Mouse (Mus musculus) heart, postnatal 4 days (tissue): Measurements from ENCODE around the gene Ppp3r1. TPM values are rescaled to one million over a fixed set of nuclear protein-coding genes. Genes with fewer than 3 reads are reported as not detected.

ENCODE experiments used
- DNase-seq: peaks from one replicate; pipeline ENCODE4 v3.0.0; 2021
- total RNA-seq, 2 experiments: library from RNA; stranded (reverse); gene quantifications; 2 replicates each; pipeline ENCODE4 v1.2.3; 2021

Ppp3r1 gene
- total RNA-seq = 10 to 100 TPM; 78.9 to 79.6 TPM

DNA sequence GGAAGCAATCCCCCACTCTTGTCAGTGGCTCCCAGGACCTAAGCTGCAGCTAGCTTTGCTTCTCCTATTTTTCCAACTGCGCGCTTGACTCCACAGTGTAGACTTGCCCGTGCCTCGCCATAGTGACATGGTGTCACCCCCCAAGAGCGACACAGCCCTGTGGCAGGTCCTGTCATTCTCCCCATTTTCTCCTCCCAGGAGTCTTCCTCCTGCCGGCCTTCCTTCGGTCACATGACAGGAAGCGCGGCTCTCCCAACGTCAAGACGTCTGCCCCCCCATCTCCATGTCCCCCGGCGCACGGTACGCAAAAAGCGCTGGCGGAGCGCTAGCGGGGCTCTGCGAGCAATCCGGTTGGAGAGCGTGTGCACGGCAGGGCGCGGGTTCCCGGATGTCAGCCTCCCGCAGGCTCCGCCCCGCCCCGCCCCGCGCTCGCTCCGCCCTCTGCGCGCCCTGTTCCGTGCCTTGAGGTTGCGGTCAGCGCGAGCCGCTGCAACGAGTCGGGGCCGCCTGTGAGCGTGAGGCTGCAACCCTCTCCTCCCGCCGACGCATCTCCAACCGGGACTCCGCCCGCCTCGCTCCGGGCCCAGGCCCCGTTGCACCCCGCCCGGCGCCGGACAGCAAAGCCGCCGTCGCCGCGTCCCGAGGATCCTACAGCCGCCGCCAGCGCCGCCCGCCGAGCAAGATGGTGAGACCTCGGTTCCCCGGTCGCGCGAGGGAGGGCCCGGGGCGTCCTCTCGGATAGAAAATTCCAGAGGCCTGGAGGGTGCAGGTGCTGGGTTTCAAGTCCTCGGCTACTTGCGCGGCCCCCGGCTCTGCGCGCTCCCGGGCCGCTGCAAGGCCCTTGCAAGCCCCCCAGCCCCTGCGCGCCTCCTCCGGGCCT is at the start of gene Ppp3r1:
TSS of gene Ppp3r1 (plus strand) at position 406 of the 880 bp plus-strand sequence.
- DNase-seq = peak; percentile 97

DNA sequence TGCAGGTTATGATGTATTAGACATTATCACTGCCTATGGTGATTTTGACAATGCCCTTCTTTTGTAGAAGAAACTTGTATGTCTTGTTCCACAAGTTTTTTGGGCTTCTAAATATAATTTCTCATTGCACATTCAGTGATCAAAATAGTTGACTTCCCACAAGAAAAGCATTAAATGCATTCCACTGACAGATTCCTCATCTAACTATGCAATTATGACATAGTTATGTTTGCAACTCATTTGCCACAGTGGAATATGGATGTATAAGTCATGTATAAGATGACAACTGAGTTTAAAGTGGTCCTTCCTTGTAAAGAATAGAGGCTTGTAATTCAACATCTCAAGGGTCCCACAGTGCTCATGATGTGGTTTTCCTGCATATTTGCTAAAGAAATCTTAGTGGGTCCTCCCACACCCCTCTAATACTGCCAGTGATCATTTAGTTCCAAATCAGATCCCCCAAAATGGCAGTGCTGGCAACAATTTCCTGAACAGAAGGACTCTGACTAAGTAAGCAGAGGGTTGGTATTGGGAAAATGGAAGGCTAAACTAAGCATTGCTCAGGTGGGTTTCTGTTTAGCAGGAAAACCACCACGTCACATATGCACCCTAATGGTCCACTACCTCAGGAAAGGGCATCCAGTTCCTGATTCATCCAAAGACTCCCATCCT is 46.5 kb upstream of the Ppp3r1 start:
- no peak for DNase-seq

DNA sequence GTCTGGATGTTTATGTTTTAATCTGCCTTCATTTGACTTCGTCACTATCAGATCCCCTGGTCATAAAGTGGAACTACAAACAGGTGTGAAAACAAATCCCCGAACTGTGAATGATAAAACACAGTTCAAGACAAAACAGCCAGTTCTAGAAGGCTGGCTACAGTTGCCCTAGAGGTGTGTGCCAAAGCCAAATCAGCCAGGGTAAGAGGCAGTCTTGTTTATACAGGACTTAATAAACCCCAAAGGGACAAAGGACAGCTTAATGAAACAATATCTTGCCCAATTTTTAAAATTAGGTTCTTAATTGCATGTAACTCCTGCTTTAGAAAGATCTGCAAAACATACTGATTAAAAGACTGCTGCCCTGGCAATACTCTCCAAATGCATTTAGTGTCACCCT is 32.6 kb upstream of the Ppp3r1 start:
- DNase-seq = no peak

DNA sequence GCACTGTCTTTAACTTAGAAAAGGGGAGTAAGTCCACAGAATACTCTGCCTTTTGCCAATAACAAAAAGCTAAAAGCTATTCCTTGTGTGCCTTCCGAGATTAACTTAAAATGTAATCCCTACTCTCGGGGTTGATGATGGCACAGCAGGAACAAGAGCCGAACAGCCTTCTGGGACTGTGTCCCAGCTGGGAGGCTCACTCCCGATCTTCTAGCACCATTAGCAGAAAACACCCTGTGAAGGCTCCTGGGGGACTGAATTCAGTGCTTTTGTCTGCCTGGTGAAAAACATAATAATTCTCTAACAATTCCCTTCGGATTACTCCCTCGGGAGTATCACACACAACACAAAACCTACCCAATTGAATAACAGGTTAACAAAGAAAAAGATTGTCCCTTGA is 23.4 kb upstream of the Ppp3r1 start:
- DNase-seq = no peak

DNA sequence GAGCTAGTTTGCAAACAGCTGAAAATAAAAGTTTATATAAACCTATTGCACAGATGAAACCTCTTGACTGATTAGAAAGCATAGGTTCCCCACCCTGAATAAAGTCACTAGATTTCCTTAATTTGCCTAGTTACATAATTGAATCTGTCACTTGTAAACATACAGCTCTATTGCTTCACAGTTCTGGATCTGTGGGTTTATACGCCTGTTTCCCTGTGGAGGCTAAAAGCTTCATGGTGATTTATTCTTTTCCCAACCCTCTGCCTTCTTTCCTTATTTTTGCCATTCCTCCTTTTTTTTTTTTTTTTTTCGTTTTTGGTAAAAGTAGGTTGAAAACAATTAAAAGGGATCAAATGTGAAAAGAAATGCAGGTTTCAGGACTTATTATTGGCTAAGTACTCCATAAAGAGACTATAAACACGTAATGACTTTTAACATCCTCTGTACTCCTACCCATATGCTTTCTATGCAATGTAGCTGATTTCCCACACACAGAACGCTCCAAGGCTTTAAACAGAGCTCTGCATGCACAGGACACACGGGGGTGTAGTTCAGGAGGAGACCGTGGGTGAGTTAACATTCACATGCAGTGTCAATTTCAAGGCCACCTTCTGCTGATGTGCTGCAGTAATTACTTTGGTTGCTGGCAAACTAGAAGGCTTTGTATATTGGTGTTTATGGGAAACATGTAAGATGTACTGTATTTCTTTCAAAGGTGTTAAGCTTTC is 20.6 kb upstream of the Ppp3r1 start:
- DNase-seq = no peak

- peak; percentile 47 for DNase-seq
Measured at GRCm38 (mm10) chr11:17159738-17160241, 727 bp downstream of the Ppp3r1 start.

GRCm38 (mm10) chr11:17160242-17160641 is 1.2 kb downstream of the Ppp3r1 start:
- peak; percentile 64 for DNase-seq

DNA sequence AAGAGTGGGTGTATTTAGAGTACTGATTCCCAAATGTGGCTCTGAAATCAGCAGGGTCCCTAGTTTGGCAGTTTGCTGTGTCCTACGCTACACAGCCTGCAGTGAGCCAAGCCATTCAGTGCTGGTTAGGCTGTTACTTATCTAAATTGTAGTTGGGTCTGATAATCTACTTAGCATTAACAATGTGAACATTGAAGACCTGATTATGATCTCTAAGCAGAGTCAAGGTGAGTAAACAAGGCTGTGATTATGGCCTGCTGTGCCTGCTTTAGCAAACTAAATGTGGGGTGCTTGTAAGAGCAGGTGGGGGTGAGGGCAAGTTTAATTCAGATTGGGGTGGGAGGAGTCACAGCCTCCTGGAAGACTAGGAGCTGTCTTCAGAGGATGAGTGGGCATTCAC is 4.9 kb downstream of the Ppp3r1 start:
- no peak for DNase-seq

DNA sequence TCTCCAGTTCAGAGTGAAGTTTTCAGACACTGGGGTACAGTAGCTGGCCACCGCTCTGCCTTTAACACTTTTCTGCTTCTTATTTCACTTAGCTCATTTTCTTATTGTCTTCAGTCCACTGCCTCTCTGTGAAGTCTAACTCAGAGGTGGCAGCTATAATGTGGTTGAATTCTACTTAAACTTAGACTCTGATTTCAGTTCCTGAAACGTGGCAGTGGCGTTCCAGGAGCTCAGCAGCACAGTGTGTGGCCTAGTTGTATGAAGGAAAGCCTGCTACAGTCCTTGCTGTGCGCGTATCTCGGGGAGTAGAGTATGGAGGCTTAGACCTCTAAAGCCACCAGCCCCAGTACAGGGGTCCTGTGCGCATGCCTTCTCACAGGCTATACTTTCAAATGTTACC is 7.6 kb downstream of the Ppp3r1 start:
- no peak for DNase-seq

GRCm38 (mm10) chr11:17169262-17169661 is 10.2 kb downstream of the Ppp3r1 start:
- DNase-seq = no peak

DNA sequence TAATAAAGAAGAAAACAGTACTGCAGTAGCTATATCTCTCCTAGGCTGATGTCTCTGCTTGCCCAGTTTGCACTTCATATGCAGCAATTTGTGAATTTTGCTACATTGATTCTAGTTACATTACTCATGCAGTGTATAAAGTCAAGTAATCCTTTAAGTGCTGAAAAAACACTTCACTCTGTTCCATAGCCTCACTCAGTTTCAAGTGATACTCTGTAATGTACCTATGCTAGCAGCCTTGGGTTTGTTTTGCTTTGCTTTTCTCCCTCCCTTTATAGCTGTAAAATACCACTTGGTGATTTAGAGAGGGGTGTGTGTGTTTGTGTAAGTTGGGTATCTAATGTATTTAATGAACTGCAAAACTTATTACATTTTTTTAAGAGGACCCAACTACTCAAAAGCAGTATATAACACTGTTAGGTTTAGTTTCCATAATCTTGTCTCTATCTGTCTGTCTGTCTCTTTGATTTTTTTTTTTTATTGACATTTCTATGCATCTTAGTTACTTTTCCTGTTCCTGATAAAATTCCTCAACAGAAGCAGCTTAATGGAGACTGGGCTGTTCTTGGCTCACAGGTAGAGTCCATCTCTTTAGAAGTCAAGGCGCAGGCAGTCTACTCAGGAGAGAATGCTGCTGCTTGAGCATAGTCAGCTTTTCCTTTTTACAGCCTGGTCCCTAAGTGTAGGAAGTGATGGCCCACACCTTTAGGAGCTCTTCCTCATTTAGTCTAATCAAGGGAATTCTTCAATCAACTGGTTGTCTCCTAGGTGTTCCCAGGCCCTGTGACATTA is 12.1 kb downstream of the Ppp3r1 start:
- DNase-seq = no peak

DNA sequence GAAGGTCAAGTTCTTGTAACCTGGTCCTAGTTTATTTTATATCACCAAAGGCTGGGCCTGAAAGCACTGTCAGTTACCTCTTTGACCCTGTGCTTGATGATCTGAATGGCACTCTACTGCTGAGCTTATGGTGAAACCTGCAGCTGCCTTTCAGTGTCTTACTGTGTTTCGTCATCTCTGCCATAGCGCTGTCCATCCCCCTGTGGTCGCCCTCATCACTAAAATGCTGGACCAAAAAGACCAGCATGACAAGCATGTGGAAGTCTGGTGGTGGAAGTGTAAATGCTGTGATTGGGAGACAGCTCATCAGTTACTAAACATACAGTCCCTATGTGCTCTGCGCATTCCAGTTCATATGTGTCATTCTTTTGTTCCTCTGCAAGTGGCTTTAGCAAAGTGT is 13.2 kb downstream of the Ppp3r1 start:
- no peak for DNase-seq

DNA sequence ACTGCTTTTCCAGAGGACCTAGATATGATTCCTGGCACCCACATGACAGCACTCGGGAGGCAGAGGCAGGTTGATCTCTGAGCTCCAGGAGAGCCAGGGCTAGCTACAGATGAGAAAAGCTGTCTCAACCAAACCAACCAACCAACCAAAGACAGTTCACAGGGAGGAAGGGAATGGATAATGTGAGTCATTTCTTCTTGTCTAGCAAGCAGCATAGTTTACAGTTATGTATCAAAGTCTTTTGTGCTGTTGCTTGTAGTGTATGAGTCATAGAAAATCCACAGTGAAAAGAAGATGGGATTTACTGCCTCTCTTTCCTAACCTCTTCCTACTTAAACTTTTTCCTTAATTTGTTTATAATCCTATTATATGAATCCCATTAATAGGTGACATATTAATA is 17.6 kb downstream of the Ppp3r1 start:
- no peak for DNase-seq

GRCm38 (mm10) chr11:17180753-17181152 is 21.7 kb downstream of the Ppp3r1 start:
- no peak for DNase-seq

GRCm38 (mm10) chr11:17181807-17182206 is 22.7 kb downstream of the Ppp3r1 start, which contains the start of gene Wdr92:
Gene Wdr92 (plus strand): TSS chr11:17182107.
- no peak for DNase-seq

DNA sequence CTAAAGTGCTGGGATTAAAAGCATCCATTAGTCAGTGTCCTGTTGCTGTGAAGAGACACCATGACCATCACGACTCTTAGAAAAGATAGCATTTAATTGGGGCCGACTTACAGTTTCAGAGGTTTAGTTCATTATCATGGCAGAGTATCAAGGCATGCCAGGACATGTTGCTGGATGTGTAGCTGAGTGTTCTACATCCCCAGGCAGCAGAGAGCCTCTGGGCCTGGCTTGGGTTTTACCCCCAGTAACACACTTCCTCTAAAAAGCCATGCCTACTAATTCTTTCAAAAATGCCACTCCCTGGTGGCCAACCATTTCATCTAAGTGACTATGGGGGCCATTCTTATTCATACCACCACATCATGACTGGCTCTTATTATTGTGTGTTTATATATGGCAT is 24.1 kb downstream of the Ppp3r1 start:
- no peak for DNase-seq

GRCm38 (mm10) chr11:17187649-17188048 is 28.6 kb downstream of the Ppp3r1 start:
- DNase-seq = no peak

DNA sequence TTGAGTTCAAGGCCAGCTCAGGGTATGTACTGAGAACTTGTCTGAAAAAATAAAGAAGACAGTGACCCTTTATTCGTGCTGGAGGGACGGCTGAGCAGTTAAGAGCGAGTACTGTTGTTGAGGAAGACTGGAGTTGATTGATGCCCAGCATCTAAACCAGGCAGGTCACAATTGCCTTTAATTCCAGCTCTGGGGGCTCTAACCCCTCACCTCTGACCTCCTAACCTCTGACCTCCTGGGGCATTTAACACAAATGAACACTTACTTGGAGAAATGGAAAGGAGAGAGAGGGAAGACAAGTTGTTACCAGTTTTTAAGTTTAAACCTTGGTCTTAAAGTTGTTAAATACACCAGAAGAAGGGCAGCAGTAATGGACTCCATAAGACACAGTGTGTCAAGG is 29.7 kb downstream of the Ppp3r1 start:
- DNase-seq = no peak

GRCm38 (mm10) chr11:17192151-17192844 is 33.2 kb downstream of the Ppp3r1 start:
- DNase-seq = no peak

DNA sequence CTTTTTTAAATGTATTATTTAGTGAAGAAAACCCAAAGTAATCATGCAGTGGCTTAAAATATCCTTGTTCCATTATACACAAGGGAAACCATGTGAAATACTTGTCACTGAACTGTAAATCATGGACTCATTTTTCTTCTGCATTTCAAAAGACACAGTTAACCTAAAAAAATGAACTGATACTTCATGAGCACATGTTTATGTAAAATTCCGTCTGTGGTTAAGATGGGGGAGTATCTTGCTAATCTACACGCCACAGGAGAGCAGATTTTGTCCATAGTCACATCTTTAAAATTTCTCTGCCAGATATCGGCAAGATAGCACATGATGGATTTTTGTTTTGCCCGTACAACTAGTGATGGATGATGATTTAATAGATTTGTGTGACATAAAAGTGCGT is 40.1 kb downstream of the Ppp3r1 start:
- no peak for DNase-seq

DNA sequence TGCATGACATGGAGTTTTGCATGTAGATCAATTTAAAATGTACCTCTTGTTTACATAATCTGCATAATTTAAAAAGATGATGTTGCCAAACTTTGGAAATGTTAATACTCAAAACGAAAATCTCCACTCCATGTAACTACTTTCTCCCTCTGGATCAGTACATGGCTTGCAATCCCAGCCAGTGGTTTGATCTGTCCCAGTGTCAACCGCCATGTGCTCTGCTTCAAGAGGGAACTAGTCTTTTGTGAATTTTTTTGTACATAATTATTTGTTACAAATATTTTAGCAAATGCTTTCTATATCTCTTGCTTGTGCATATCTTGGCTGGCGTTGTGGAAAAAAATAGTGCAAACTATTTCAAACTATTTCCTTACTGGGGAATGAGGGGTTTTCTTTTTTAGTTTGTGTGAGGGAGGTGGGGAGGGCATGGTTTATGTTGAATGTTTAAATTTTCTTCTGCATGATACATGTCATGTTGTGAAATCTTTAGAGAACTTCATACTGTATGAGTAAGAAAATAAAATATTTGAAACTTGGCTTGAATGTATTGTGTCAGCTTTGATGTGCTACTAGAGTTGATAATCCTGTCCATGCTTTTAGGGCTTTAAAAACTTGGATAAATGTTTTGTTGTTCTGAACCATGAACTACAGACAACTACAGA is 40.9 kb downstream of the Ppp3r1 start:
- no peak for DNase-seq
